Comparison of ENCODE assay signal across 19 mouse cellular contexts in genomic region chr15:9088683-9089072, GRCm38 (mm10). TPM values are rescaled to one million over a fixed set of nuclear protein-coding genes. Genes with fewer than 3 reads are reported as not detected.
DNase-seq lines count a peak whose midpoint lies in the region; ATAC-seq and TF ChIP-seq lines count a peak whose summit lies in the region.
"Had no signal": no experiment of that assay in that cellular context is flagged by ENCODE, and none has a peak within 500 bp of the region (broad histone marks: within the 10 kb centered on the region; RNA-seq: fewer than 3 reads in every experiment).

No protein-coding gene starts in this region.

- no peak overlapping the region for H3K27ac ChIP-seq in forebrain, postnatal 0 days (ENCODE audit: low read depth, low read length)
- no peak overlapping the region for H3K27ac ChIP-seq in forebrain, embryonic 13.5 days
- peak overlapping the region; percentile 4; the same call in 1 of the 2 replicates for H3K27ac ChIP-seq in kidney, embryonic 15.5 days
- no peak overlapping the region for H3K27ac ChIP-seq in stomach, embryonic 15.5 days
- H3K27ac ChIP-seq in midbrain, embryonic 10.5 days (replicated peaks), result no peak overlapping the region
- H3K27ac ChIP-seq: forebrain, embryonic 12.5 days; limb, embryonic 12.5 days; macrophage had no signal

- no peak for DNase-seq in forebrain, postnatal 0 days
- DNase-seq in kidney, adult 8-10 months, result no peak
- no peak for DNase-seq in midbrain, embryonic 10.5 days (ENCODE audit: low spot score)
- DNase-seq: cerebellum, adult 8-10 months; gastrocnemius, postnatal 25 days; heart, postnatal 4 days; kidney, postnatal 25 days; layer of hippocampus, adult 9-11 months; midbrain, embryonic 14.5 days; thymus, postnatal 14 days had no signal

- no peaks in the 10 kb centered on the region for H3K27me3 ChIP-seq in forebrain, postnatal 0 days (ENCODE audit: insufficient read depth, low read length)
- no peaks in the 10 kb centered on the region for H3K27me3 ChIP-seq in forebrain, embryonic 13.5 days
- no peaks in the 10 kb centered on the region for H3K27me3 ChIP-seq in kidney, embryonic 15.5 days
- H3K27me3 ChIP-seq in megakaryocyte, embryonic 14.5 days (replicated peaks), result no peaks in the 10 kb centered on the region
- H3K27me3 ChIP-seq in stomach, embryonic 15.5 days (replicated peaks), result no peaks in the 10 kb centered on the region
- H3K27me3 ChIP-seq in midbrain, embryonic 10.5 days (ENCODE audit: low read depth, poor library complexity, severe bottlenecking), result no peaks in the 10 kb centered on the region
- H3K27me3 ChIP-seq: forebrain, embryonic 12.5 days; limb, embryonic 12.5 days had no signal

- H3K4me3 ChIP-seq in forebrain, postnatal 0 days (ENCODE audit: low read depth, low read length), result no peak overlapping the region
- H3K4me3 ChIP-seq in forebrain, embryonic 13.5 days, result no peak overlapping the region
- no peak overlapping the region for H3K4me3 ChIP-seq in kidney, embryonic 15.5 days (replicated peaks)
- peak overlapping the region; percentile 74 for H3K4me3 ChIP-seq in megakaryocyte, embryonic 14.5 days (replicated peaks)
- no peak overlapping the region for H3K4me3 ChIP-seq in stomach, embryonic 15.5 days (replicated peaks)
- no peak overlapping the region for H3K4me3 ChIP-seq in midbrain, embryonic 10.5 days
- H3K4me3 ChIP-seq: forebrain, embryonic 12.5 days; limb, embryonic 12.5 days had no signal

- 80% methylated on average over 8 of the region's 8 CpGs for WGBS in forebrain, postnatal 0 days
- WGBS in forebrain, embryonic 13.5 days, result 80% methylated on average over 8 of the region's 8 CpGs
- WGBS in kidney, embryonic 15.5 days, result 59% methylated on average over 8 of the region's 8 CpGs
- 55% methylated on average over 8 of the region's 8 CpGs for WGBS in stomach, embryonic 15.5 days
- 76% methylated on average over 8 of the region's 8 CpGs for WGBS in midbrain, embryonic 10.5 days

- 0 out of 2 replicates have a peak, but pooled peaks have one; percentile 12 for ATAC-seq in forebrain, postnatal 0 days
- ATAC-seq in forebrain, embryonic 13.5 days, result no peak
- no peak for ATAC-seq in kidney, embryonic 15.5 days (replicated peaks; ENCODE audit: low FRiP score)
- no peak for ATAC-seq in megakaryocyte, adult 5-6 weeks (ENCODE audit: poor library complexity, severe bottlenecking)
- ATAC-seq in stomach, embryonic 15.5 days (ENCODE audit: insufficient read depth, low FRiP score, low read depth), result peak; percentile 20; the same call in 1 of the 2 replicates

- H3K4me1 ChIP-seq in forebrain, postnatal 0 days (ENCODE audit: insufficient read depth), result no peaks in the 10 kb centered on the region
- H3K4me1 ChIP-seq in forebrain, embryonic 13.5 days, result no peaks in the 10 kb centered on the region
- H3K4me1 ChIP-seq in kidney, embryonic 15.5 days, result peaks cover 13% of the 10 kb centered on the region
- H3K4me1 ChIP-seq in megakaryocyte, embryonic 14.5 days, result peaks cover 85% of the 10 kb centered on the region
- no peaks in the 10 kb centered on the region for H3K4me1 ChIP-seq in stomach, embryonic 15.5 days
- peaks cover 27% of the 10 kb centered on the region for H3K4me1 ChIP-seq in midbrain, embryonic 10.5 days
- H3K4me1 ChIP-seq: limb, embryonic 12.5 days had no signal

- no peaks in the 10 kb centered on the region for H3K9me3 ChIP-seq in forebrain, postnatal 0 days (ENCODE audit: low read length)
- no peaks in the 10 kb centered on the region for H3K9me3 ChIP-seq in forebrain, embryonic 13.5 days (replicated peaks)
- no peaks in the 10 kb centered on the region for H3K9me3 ChIP-seq in kidney, embryonic 15.5 days (replicated peaks)
- no peaks in the 10 kb centered on the region for H3K9me3 ChIP-seq in megakaryocyte, embryonic 14.5 days
- no peaks in the 10 kb centered on the region for H3K9me3 ChIP-seq in stomach, embryonic 15.5 days
- H3K9me3 ChIP-seq in midbrain, embryonic 10.5 days (replicated peaks), result no peaks in the 10 kb centered on the region
- H3K9me3 ChIP-seq: forebrain, embryonic 12.5 days; limb, embryonic 12.5 days had no signal

- H3K9ac ChIP-seq in forebrain, postnatal 0 days, result no peak overlapping the region
- no peak overlapping the region for H3K9ac ChIP-seq in forebrain, embryonic 13.5 days
- no peak overlapping the region for H3K9ac ChIP-seq in kidney, embryonic 15.5 days
- no peak overlapping the region for H3K9ac ChIP-seq in stomach, embryonic 15.5 days
- H3K9ac ChIP-seq: forebrain, embryonic 12.5 days; limb, embryonic 12.5 days had no signal

- no peak overlapping the region for H3K4me2 ChIP-seq in forebrain, postnatal 0 days (ENCODE audit: low read depth)
- H3K4me2 ChIP-seq in forebrain, embryonic 13.5 days, result no peak overlapping the region
- no peak overlapping the region for H3K4me2 ChIP-seq in kidney, embryonic 15.5 days
- no peak overlapping the region for H3K4me2 ChIP-seq in stomach, embryonic 15.5 days
- H3K4me2 ChIP-seq: forebrain, embryonic 12.5 days; heart, embryonic 11.5 days; limb, embryonic 12.5 days had no signal

- TF ChIP-seq CTCF in forebrain, postnatal 0 days (IDR thresholded peaks at IDR 0.05; ENCODE audit: low read depth), result no peak

- peaks cover 5% of the 10 kb centered on the region for H3K36me3 ChIP-seq in forebrain, postnatal 0 days (ENCODE audit: insufficient read depth)
- H3K36me3 ChIP-seq in forebrain, embryonic 13.5 days (ENCODE audit: poor library complexity, severe bottlenecking), result peaks cover 27% of the 10 kb centered on the region; the same call in 1 of the 2 replicates
- peaks cover 42% of the 10 kb centered on the region for H3K36me3 ChIP-seq in kidney, embryonic 15.5 days
- peaks cover 94% of the 10 kb centered on the region for H3K36me3 ChIP-seq in megakaryocyte, embryonic 14.5 days (replicated peaks; ENCODE audit: low read length)
- peaks cover 9% of the 10 kb centered on the region; the same call in 1 of the 2 replicates for H3K36me3 ChIP-seq in stomach, embryonic 15.5 days
- peaks cover 74% of the 10 kb centered on the region for H3K36me3 ChIP-seq in midbrain, embryonic 10.5 days

RNA-seq across cellular contexts. Expression of gene Nadk2, which starts 17.6 kb away (rescaled TPM):
- total RNA-seq in forebrain, postnatal 0 days (2014; rRNA removed), result 30.7 and 33.3 TPM in 2 replicates
- polyA plus RNA-seq in forebrain, postnatal 0 days (2015; fragmentation: Nextera tagmentation; extraction: Ambion mirVana), result 19.3 and 22.6 TPM in 2 replicates
- polyA plus RNA-seq in forebrain, embryonic 13.5 days (2015; fragmentation: Nextera tagmentation; extraction: Ambion mirVana), result 23.0 and 24.4 TPM in 2 replicates
- polyA plus RNA-seq in kidney, embryonic 15.5 days (2015; fragmentation: Nextera tagmentation; extraction: Ambion mirVana), result 27.0 and 27.3 TPM in 2 replicates
- 3.7 and 8.6 TPM in 2 replicates for polyA plus RNA-seq in megakaryocyte, embryonic 14.5 days (2012; ENCODE audit: insufficient read depth, low replicate concordance)
- total RNA-seq in megakaryocyte, adult 5-6 weeks (2015), result 25.7 and 32.3 TPM in 2 replicates
- 30.0 and 31.3 TPM in 2 replicates for total RNA-seq in megakaryocyte, adult 5-6 weeks (2017)
- polyA plus RNA-seq in stomach, embryonic 15.5 days (2015; fragmentation: Nextera tagmentation; extraction: Ambion mirVana), result 38.6 and 40.0 TPM in 2 replicates
- polyA plus RNA-seq in midbrain, embryonic 10.5 days (2016; fragmentation: Nextera tagmentation; extraction: Ambion mirVana), result 31.8 and 36.1 TPM in 2 replicates

RNA-seq across cellular contexts. Expression of gene Lmbrd2, which starts 51.7 kb away (rescaled TPM):
- total RNA-seq in forebrain, postnatal 0 days (2014; rRNA removed), result 19.2 and 23.2 TPM in 2 replicates
- polyA plus RNA-seq in forebrain, postnatal 0 days (2015; fragmentation: Nextera tagmentation; extraction: Ambion mirVana), result 2.3 and 3.3 TPM in 2 replicates
- polyA plus RNA-seq in forebrain, embryonic 13.5 days (2015; fragmentation: Nextera tagmentation; extraction: Ambion mirVana), result 2.9 and 3.9 TPM in 2 replicates
- polyA plus RNA-seq in kidney, embryonic 15.5 days (2015; fragmentation: Nextera tagmentation; extraction: Ambion mirVana), result 3.6 and 3.7 TPM in 2 replicates
- 0.44 TPM in 1 of 2 replicates, not detected in the other for polyA plus RNA-seq in megakaryocyte, embryonic 14.5 days (2012; ENCODE audit: insufficient read depth, low replicate concordance)
- total RNA-seq in megakaryocyte, adult 5-6 weeks (2015), result 12.9 and 17.3 TPM in 2 replicates
- total RNA-seq in megakaryocyte, adult 5-6 weeks (2017), result 10.0 and 11.2 TPM in 2 replicates
- polyA plus RNA-seq in stomach, embryonic 15.5 days (2015; fragmentation: Nextera tagmentation; extraction: Ambion mirVana), result 2.9 and 3.1 TPM in 2 replicates
- 1.9 and 2.2 TPM in 2 replicates for polyA plus RNA-seq in midbrain, embryonic 10.5 days (2016; fragmentation: Nextera tagmentation; extraction: Ambion mirVana)

Comparison
In these comparisons a context has a peak if more than half of its experiments do, and no peak if none do; other contexts are left out.
1. ATAC-seq: peak in forebrain, postnatal 0 days (single experiment) and stomach, embryonic 15.5 days (single experiment); none in forebrain, embryonic 13.5 days (single experiment), kidney, embryonic 15.5 days (single experiment) and megakaryocyte, adult 5-6 weeks (single experiment).